Mouse (Mus musculus) liver, adult 2 months (tissue): Measurements from ENCODE around the gene Glra4. TPM values are rescaled to one million over a fixed set of nuclear protein-coding genes. Genes with fewer than 3 reads are reported as not detected.

Experiments
- DNase-seq: peaks from one replicate; pipeline ENCODE4 v3.0.0-alpha.2; 2011; ENCODE audit warnings: low read depth, low spot score; ENCODE audit errors: extremely low read depth
- H3K27ac ChIP-seq: fragments of 200-500 bp; replicated peaks from 2 replicates; pipeline ENCODE4 v1.5.1; 2012; ENCODE audit warnings: low read depth, mild to moderate bottlenecking, control low read depth, inconsistent platforms, low read length; ENCODE audit not compliant: insufficient read depth
- H3K27me3 ChIP-seq: fragments of 200-500 bp; 2 replicates; pipeline ENCODE4 v1.6.1; 2012; ENCODE audit warnings: mild to moderate bottlenecking, moderate library complexity, low read length, inconsistent platforms; ENCODE audit not compliant: control insufficient read depth, insufficient read depth
- H3K36me3 ChIP-seq: fragments of 200-500 bp; 2 replicates; pipeline ENCODE4 v1.6.1; 2012; ENCODE audit warnings: low read length, inconsistent platforms; ENCODE audit not compliant: control insufficient read depth, insufficient read depth
- H3K4me1 ChIP-seq: fragments of 200-500 bp; 2 replicates; pipeline ENCODE4 v1.6.1; 2011; ENCODE audit warnings: low read length; ENCODE audit not compliant: control insufficient read depth, insufficient read depth
- H3K4me3 ChIP-seq: fragments of 200-500 bp; 2 replicates; pipeline ENCODE4 v1.5.1; 2011; ENCODE audit warnings: low read depth, mild to moderate bottlenecking, control low read depth, low read length, moderate library complexity; ENCODE audit not compliant: insufficient read depth
- H3K79me2 ChIP-seq: fragments of 200-500 bp; 2 replicates; pipeline ENCODE4 v1.6.1; 2012; ENCODE audit warnings: inconsistent platforms, mild to moderate bottlenecking, low read length, moderate library complexity; ENCODE audit not compliant: control insufficient read depth, insufficient read depth
- H3K9ac ChIP-seq: fragments of 200-500 bp; 2 replicates; pipeline ENCODE4 v1.6.1; 2012; ENCODE audit warnings: low read depth, mild to moderate bottlenecking, control low read depth, inconsistent platforms, low read length
- CTCF ChIP-seq: fragments of 200-500 bp; IDR thresholded peaks from 2 replicates; pipeline ENCODE4 v1.5.1; 2011; ENCODE audit warnings: low read depth, low read length, control low read depth
- POLR2A ChIP-seq: fragments of 200-500 bp; IDR thresholded peaks from 2 replicates; pipeline ENCODE4 v1.6.1; 2011; ENCODE audit warnings: low read length, control low read depth; ENCODE audit not compliant: insufficient read depth; ENCODE audit errors: extremely low read depth
- WGBS: fragments of 180-500 bp; shearing (Covaris S2); methylation state at CpG from one replicate; pipeline ENCODE4 v1.1.7; 2018; 5-methylcytosine and 5-hydroxymethylcytosine counted together
- polyA plus RNA-seq: library from polyadenylated mRNA; depleted of rRNA; stranded (reverse); fragments of >200 nt; gene quantifications from 2 replicates; pipeline ENCODE4 v1.2.3, GENCODE M21; 2012
- total RNA-seq: library from RNA; depleted of rRNA; stranded (reverse); fragments of >200 nt; gene quantifications from 2 replicates; pipeline ENCODE4 v1.2.3, GENCODE M21; 2014

Glra4 gene
- total and polyA plus RNA-seq, 2 experiments: not detected

DNA sequence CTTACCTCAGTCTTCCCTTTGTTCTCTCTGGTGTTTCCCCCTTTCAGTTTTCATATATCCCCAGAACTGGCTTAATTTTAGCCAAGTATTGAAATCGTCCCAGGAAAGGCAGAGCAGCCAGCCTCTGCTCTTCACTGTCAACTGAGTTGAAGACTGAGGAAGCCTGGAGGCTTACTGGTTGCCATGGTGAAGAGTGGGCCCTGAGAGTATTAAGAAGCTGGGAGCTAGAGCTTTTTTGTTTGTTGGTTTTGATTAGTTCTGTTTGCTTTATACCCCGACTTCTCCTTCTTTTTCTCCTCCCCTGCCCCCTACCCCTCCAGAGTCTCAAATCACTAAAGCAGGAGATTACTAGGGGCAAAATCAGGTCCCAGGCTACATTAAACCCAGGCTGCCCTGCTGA is 17.3 kb upstream of the Glra4 start:
- Histone ChIP-seq H3K4me3 (no peak overlapping the region), H3K27ac (no peak overlapping the region), H3K27me3 (no peaks in the 10 kb centered on the region), H3K4me1 (no peaks in the 10 kb centered on the region), H3K79me2 (no peaks in the 10 kb centered on the region), H3K9ac (no peak overlapping the region), H3K36me3 (no peaks in the 10 kb centered on the region; the same call in 1 of the 2 replicates)
- no peak for TF ChIP-seq POLR2A
- no peak for TF ChIP-seq CTCF
- no peak for DNase-seq
- 56% methylated on average over 2 of the region's 2 CpGs for WGBS

DNA sequence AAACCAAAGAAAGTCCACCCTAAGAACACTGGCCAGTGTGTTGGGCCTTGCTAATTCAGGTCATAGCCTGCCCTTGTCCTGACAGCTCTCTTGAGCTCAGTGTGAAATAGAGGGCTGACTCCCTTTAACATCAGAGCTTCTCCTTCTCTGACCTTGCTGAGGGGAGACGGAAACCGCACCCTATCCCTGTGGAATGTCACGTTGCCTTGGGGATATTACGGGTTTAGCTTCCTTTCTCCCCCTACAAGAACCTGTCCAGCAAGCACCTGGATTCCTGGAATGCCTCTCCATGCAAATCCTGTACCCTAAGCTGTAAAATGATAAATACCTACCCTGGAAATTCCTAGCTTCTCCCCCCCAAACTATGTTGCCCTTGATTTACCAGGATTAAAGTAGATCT is 9.5 kb upstream of the Glra4 start:
- H3K27me3 ChIP-seq: no peaks in the 10 kb centered on the region
- 95% methylated on average over 4 of the region's 4 CpGs for WGBS
- DNase-seq: no peak

DNA sequence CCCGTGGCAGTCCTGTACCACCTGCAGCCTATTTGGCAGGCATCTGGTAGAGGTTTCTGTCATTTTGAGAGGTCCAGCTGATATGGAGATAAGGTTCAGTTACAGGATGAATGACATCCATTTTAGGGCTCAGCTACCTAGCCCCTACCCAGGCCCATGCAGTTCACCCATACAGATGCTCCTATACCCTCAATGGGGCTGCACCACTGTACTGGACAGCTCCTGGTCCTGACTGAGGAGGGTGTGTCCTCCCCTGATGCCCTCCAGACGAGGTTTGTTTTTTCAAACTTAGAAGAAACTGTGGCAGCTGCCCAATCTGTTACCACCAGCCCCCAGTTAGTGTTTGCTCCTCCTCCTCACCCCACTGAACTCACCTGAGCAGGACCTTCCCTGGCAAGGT is 679 bp downstream of the Glra4 start:
- TF ChIP-seq CTCF (no peak), POLR2A (no peak)
- no peak for DNase-seq
- H3K79me2 ChIP-seq: no peaks in the 10 kb centered on the region
- H3K4me3 ChIP-seq: no peak overlapping the region
- WGBS: 90% methylated on average over 2 of the region's 2 CpGs
- no peaks in the 10 kb centered on the region for H3K27me3 ChIP-seq
- no peak overlapping the region for H3K27ac ChIP-seq
- no peak overlapping the region for H3K9ac ChIP-seq
- no peaks in the 10 kb centered on the region for H3K4me1 ChIP-seq
- no peaks in the 10 kb centered on the region for H3K36me3 ChIP-seq

More for the DNA sequence above, 9.5 kb upstream of the Glra4 start:
- Histone ChIP-seq H3K9ac (no peak overlapping the region), H3K36me3 (no peaks in the 10 kb centered on the region; the same call in 1 of the 2 replicates), H3K27ac (no peak overlapping the region), H3K4me3 (no peak overlapping the region), H3K79me2 (no peaks in the 10 kb centered on the region), H3K4me1 (no peaks in the 10 kb centered on the region)
- TF ChIP-seq CTCF (no peak), POLR2A (no peak)

DNA sequence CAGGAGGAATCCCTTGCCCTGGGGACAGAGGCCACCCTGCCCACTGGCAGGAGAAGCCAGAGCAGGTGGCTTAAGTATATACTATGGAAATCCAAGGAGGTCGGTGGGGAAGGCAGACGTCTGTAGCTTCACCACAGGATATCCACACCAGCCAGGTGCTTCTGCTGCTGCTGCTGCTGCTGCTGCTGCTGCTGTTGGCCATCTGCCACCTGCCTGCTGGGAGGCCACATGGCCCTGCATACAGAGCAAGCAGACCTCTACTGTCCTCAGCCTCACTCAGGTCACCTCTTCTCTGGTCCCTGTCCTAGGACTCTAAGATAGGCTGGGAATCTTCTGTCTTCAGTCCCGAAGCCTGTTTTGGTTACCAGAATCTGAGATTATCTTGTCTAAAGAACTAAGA is 1.9 kb downstream of the Glra4 start:
- Histone ChIP-seq H3K9ac (no peak overlapping the region), H3K36me3 (no peaks in the 10 kb centered on the region), H3K79me2 (no peaks in the 10 kb centered on the region), H3K27ac (no peak overlapping the region), H3K27me3 (no peaks in the 10 kb centered on the region), H3K4me3 (no peak overlapping the region), H3K4me1 (no peaks in the 10 kb centered on the region)
- 75% methylated on average over 3 of the region's 3 CpGs for WGBS
- TF ChIP-seq POLR2A: no peak
- TF ChIP-seq CTCF: no peak
- DNase-seq: no peak

DNA sequence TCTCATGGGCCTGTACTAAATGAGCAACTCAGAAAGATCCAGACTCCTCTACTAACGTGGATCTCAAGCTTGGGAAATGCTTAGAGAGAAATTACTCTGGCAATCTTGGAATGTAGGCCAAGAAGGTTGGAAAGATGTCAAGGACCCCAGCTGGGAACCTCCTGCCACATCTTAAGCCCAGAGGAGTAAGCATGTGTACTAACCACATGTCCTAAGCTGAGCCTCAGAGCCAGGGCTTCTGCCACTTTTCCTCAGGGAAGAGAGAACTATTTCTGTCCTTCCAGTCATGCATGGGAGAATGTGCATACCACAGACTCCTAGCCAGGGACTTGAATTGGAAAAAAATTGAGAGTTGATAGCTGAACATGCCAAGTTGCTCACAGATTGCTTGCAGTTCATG is 6.9 kb downstream of the Glra4 start:
- no peak for TF ChIP-seq POLR2A
- TF ChIP-seq CTCF: no peak
- H3K27me3 ChIP-seq: no peaks in the 10 kb centered on the region
- no peaks in the 10 kb centered on the region for H3K36me3 ChIP-seq
- H3K79me2 ChIP-seq: no peaks in the 10 kb centered on the region
- no peak overlapping the region for H3K27ac ChIP-seq
- H3K4me1 ChIP-seq: no peaks in the 10 kb centered on the region
- H3K9ac ChIP-seq: no peak overlapping the region
- WGBS: 85% methylated on average over 1 of the region's 1 CpGs
- no peak overlapping the region for H3K4me3 ChIP-seq
- no peak for DNase-seq

DNA sequence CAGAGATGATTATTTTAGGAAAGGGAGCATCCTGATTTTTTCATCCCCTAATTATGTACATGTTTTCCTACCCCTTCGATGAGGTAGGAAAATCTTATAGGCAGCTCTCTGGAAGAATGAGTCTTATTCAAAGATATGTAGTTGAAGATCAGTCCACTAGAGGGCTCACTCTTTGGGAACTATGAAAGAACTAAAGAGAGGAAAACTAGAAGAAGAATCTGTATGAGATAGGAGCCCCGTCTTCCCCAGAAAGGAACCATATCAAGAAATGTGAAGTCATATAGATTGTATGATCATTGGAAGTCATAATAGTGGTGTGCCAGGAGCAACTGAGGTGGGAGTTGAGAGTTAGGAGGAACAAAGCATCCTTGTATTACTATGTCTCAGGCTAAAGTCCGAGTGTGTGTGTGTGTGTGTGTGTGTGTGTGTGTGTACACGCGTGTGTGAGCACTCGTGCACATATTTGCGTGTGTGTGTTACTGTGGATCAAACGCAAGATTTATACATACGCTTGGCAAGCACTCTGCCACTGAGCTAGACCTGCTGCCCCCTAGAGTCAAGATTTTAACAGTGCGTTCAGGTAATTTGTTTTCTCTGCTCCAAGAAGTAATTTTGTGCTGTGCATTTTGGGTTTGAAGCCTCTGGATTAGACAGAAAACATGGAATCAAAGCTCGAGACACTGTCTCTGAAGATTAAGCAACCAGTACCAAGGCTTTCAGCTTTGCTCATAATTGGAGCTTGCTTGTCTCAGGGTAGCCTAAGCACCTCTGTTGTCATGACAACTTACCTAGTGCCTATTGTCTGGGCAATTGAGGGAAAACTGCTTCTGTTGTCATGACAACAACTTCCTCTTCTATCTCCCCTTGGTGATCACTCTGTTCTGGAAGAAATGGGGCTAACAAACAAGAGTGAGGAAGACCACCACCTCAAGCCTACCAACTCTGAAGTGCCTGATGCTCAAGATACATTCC is 18.6 kb downstream of the Glra4 start:
- no peak overlapping the region for H3K9ac ChIP-seq
- no peaks in the 10 kb centered on the region for H3K79me2 ChIP-seq
- H3K36me3 ChIP-seq: peaks cover 9% of the 10 kb centered on the region
- TF ChIP-seq POLR2A: no peak
- TF ChIP-seq CTCF: peak; percentile 33; the same call in 1 of the 2 replicates
- WGBS: 69% methylated on average over 11 of the region's 11 CpGs
- peak; percentile 15 for DNase-seq
- no peaks in the 10 kb centered on the region for H3K27me3 ChIP-seq
- H3K4me3 ChIP-seq: no peak overlapping the region
- H3K4me1 ChIP-seq: no peaks in the 10 kb centered on the region
- H3K27ac ChIP-seq: no peak overlapping the region
